Mouse (Mus musculus): ENCODE measurements around the gene Chrd. TPM values are rescaled to one million over a fixed set of nuclear protein-coding genes. Genes with fewer than 3 reads are reported as not detected.

Gene Chrd
- polyA plus RNA-seq (2014; fragmentation: Nextera tagmentation; extraction: Ambion mirVana), result 2.3 and 3.1 TPM in 2 replicates

GRCm38 (mm10) chr16:20732925-20733730 is at the start of gene Chrd:
Gene Chrd (plus strand): TSS chr16:20733127.
- Histone ChIP-seq H3K4me3 (ENCODE audit: low read depth, low read length) (peak within 1 kb of the TSS; percentile 61), H3K27me3 (ENCODE audit: control insufficient read depth, insufficient read depth, low read length) (peaks cover 17% of the 10 kb centered on the region), H3K9me3 (ENCODE audit: control insufficient read depth, low read length) (no peaks in the 10 kb centered on the region), H3K9ac (ENCODE audit: low read depth, low read length) (peak within 1 kb of the TSS; percentile 69), H3K4me1 (replicated peaks; ENCODE audit: control insufficient read depth, insufficient read depth, low read length) (peaks cover 6% of the 10 kb centered on the region), H3K4me2 (replicated peaks; ENCODE audit: low read depth, low read length) (peak within 1 kb of the TSS; percentile 92), H3K27ac (ENCODE audit: low read depth, low read length) (peak within 1 kb of the TSS; percentile 74), H3K36me3 (ENCODE audit: control insufficient read depth, insufficient read depth, low read length) (no peaks in the 10 kb centered on the region)
- 0% methylated on average over 41 of the region's 70 CpGs for WGBS
- peak; percentile 86 for ATAC-seq (ENCODE audit: low FRiP score)
- peak; percentile 80 for DNase-seq (ENCODE audit: low spot score)

- peaks cover 14% of the 10 kb centered on the region for H3K36me3 ChIP-seq (ENCODE audit: control insufficient read depth, insufficient read depth, low read length)
- peaks cover 4% of the 10 kb centered on the region; the same call in 1 of the 2 replicates for H3K4me1 ChIP-seq (replicated peaks; ENCODE audit: control insufficient read depth, insufficient read depth, low read length)
- no peak for ATAC-seq (ENCODE audit: low FRiP score)
- H3K9me3 ChIP-seq (ENCODE audit: control insufficient read depth, low read length), result no peaks in the 10 kb centered on the region
- no peak overlapping the region for H3K4me2 ChIP-seq (replicated peaks; ENCODE audit: low read depth, low read length)
- WGBS, result 91% methylated on average over 3 of the region's 3 CpGs
- no peak overlapping the region for H3K9ac ChIP-seq (ENCODE audit: low read depth, low read length)
- no peak overlapping the region for H3K4me3 ChIP-seq (ENCODE audit: low read depth, low read length)
- H3K27me3 ChIP-seq (ENCODE audit: control insufficient read depth, insufficient read depth, low read length), result no peaks in the 10 kb centered on the region
- no peak for DNase-seq (ENCODE audit: low spot score)
- H3K27ac ChIP-seq (ENCODE audit: low read depth, low read length), result no peak overlapping the region
Measured at GRCm38 (mm10) chr16:20690774-20691173, 42.2 kb upstream of the Chrd start.

GRCm38 (mm10) chr16:20691617-20692016 is 41.3 kb upstream of the Chrd start:
- no peak overlapping the region for H3K27ac ChIP-seq (ENCODE audit: low read depth, low read length)
- no peak overlapping the region for H3K9ac ChIP-seq (ENCODE audit: low read depth, low read length)
- H3K9me3 ChIP-seq (ENCODE audit: control insufficient read depth, low read length), result no peaks in the 10 kb centered on the region
- ATAC-seq (ENCODE audit: low FRiP score) (no peak), DNase-seq (ENCODE audit: low spot score) (no peak)
- no peaks in the 10 kb centered on the region for H3K27me3 ChIP-seq (ENCODE audit: control insufficient read depth, insufficient read depth, low read length)
- WGBS, result 88% methylated on average over 1 of the region's 1 CpGs
- peaks cover 9% of the 10 kb centered on the region for H3K36me3 ChIP-seq (ENCODE audit: control insufficient read depth, insufficient read depth, low read length)
- peaks cover 9% of the 10 kb centered on the region for H3K4me1 ChIP-seq (replicated peaks; ENCODE audit: control insufficient read depth, insufficient read depth, low read length)
- H3K4me3 ChIP-seq (ENCODE audit: low read depth, low read length), result no peak overlapping the region
- H3K4me2 ChIP-seq (replicated peaks; ENCODE audit: low read depth, low read length), result no peak overlapping the region

- H3K27ac ChIP-seq (ENCODE audit: low read depth, low read length), result peak overlapping the region; percentile 7; the same call in 1 of the 2 replicates
- 43% methylated on average over 16 of the region's 16 CpGs for WGBS
Measured at GRCm38 (mm10) chr16:20692241-20692965, 40.5 kb upstream of the Chrd start.

GRCm38 (mm10) chr16:20693111-20693701 is 39.7 kb upstream of the Chrd start, which contains the start of gene Fam131a:
Gene Fam131a (plus strand): TSS chr16:20693241.
- Histone ChIP-seq H3K27me3 (ENCODE audit: control insufficient read depth, insufficient read depth, low read length) (no peaks in the 10 kb centered on the region), H3K36me3 (ENCODE audit: control insufficient read depth, insufficient read depth, low read length) (peaks cover 9% of the 10 kb centered on the region), H3K9me3 (ENCODE audit: control insufficient read depth, low read length) (no peaks in the 10 kb centered on the region), H3K4me2 (replicated peaks; ENCODE audit: low read depth, low read length) (peak within 1 kb of the TSS; percentile 72), H3K27ac (ENCODE audit: low read depth, low read length) (peak within 1 kb of the TSS; percentile 80), H3K4me1 (replicated peaks; ENCODE audit: control insufficient read depth, insufficient read depth, low read length) (peaks cover 9% of the 10 kb centered on the region), H3K9ac (ENCODE audit: low read depth, low read length) (peak within 1 kb of the TSS; percentile 52), H3K4me3 (ENCODE audit: low read depth, low read length) (peak within 1 kb of the TSS; percentile 41)
- under 1% methylated on average over 33 of the region's 37 CpGs for WGBS
- DNase-seq (ENCODE audit: low spot score) (peak; percentile 95), ATAC-seq (ENCODE audit: low FRiP score) (peak; percentile 95)

More at GRCm38 (mm10) chr16:20692241-20692965, 40.5 kb upstream of the Chrd start:
- ATAC-seq (ENCODE audit: low FRiP score) (no peak), DNase-seq (ENCODE audit: low spot score) (no peak)
- Histone ChIP-seq H3K4me1 (replicated peaks; ENCODE audit: control insufficient read depth, insufficient read depth, low read length) (peaks cover 9% of the 10 kb centered on the region), H3K9ac (ENCODE audit: low read depth, low read length) (no peak overlapping the region), H3K4me2 (replicated peaks; ENCODE audit: low read depth, low read length) (no peak overlapping the region), H3K27me3 (ENCODE audit: control insufficient read depth, insufficient read depth, low read length) (no peaks in the 10 kb centered on the region), H3K36me3 (ENCODE audit: control insufficient read depth, insufficient read depth, low read length) (peaks cover 9% of the 10 kb centered on the region), H3K9me3 (ENCODE audit: control insufficient read depth, low read length) (no peaks in the 10 kb centered on the region), H3K4me3 (ENCODE audit: low read depth, low read length) (no peak overlapping the region)

GRCm38 (mm10) chr16:20694781-20695180 is 38.1 kb upstream of the Chrd start:
- no peaks in the 10 kb centered on the region for H3K27me3 ChIP-seq (ENCODE audit: control insufficient read depth, insufficient read depth, low read length)
- peaks cover 9% of the 10 kb centered on the region for H3K4me1 ChIP-seq (replicated peaks; ENCODE audit: control insufficient read depth, insufficient read depth, low read length)
- no peaks in the 10 kb centered on the region for H3K36me3 ChIP-seq (ENCODE audit: control insufficient read depth, insufficient read depth, low read length)
- no peak overlapping the region for H3K4me2 ChIP-seq (replicated peaks; ENCODE audit: low read depth, low read length)
- WGBS, result 77% methylated on average over 8 of the region's 8 CpGs
- H3K4me3 ChIP-seq (ENCODE audit: low read depth, low read length), result no peak overlapping the region
- H3K9ac ChIP-seq (ENCODE audit: low read depth, low read length), result no peak overlapping the region
- no peak for ATAC-seq (ENCODE audit: low FRiP score)
- H3K9me3 ChIP-seq (ENCODE audit: control insufficient read depth, low read length), result no peaks in the 10 kb centered on the region
- no peak overlapping the region for H3K27ac ChIP-seq (ENCODE audit: low read depth, low read length)
- no peak for DNase-seq (ENCODE audit: low spot score)

- no peaks in the 10 kb centered on the region for H3K27me3 ChIP-seq (ENCODE audit: control insufficient read depth, insufficient read depth, low read length)
- H3K27ac ChIP-seq (ENCODE audit: low read depth, low read length), result peak overlapping the region; percentile 47
- H3K9me3 ChIP-seq (ENCODE audit: control insufficient read depth, low read length), result no peaks in the 10 kb centered on the region
- DNase-seq (ENCODE audit: low spot score), result peak; percentile 92
- H3K4me3 ChIP-seq (ENCODE audit: low read depth, low read length), result peak overlapping the region; percentile 26
- H3K36me3 ChIP-seq (ENCODE audit: control insufficient read depth, insufficient read depth, low read length), result no peaks in the 10 kb centered on the region
- WGBS, result 3% methylated on average over 46 of the region's 46 CpGs
- peaks cover 9% of the 10 kb centered on the region for H3K4me1 ChIP-seq (replicated peaks; ENCODE audit: control insufficient read depth, insufficient read depth, low read length)
- peak overlapping the region; percentile 53 for H3K4me2 ChIP-seq (replicated peaks; ENCODE audit: low read depth, low read length)
- peak; percentile 75 for ATAC-seq (ENCODE audit: low FRiP score)
- peak overlapping the region; percentile 48 for H3K9ac ChIP-seq (ENCODE audit: low read depth, low read length)
Measured at GRCm38 (mm10) chr16:20695622-20696323, 37.2 kb upstream of the Chrd start.

- no peak overlapping the region for H3K9ac ChIP-seq (ENCODE audit: low read depth, low read length)
- H3K9me3 ChIP-seq (ENCODE audit: control insufficient read depth, low read length), result no peaks in the 10 kb centered on the region
- H3K4me2 ChIP-seq (replicated peaks; ENCODE audit: low read depth, low read length), result no peak overlapping the region
- H3K36me3 ChIP-seq (ENCODE audit: control insufficient read depth, insufficient read depth, low read length), result no peaks in the 10 kb centered on the region
- H3K4me3 ChIP-seq (ENCODE audit: low read depth, low read length), result no peak overlapping the region
- no peak for DNase-seq (ENCODE audit: low spot score)
- WGBS, result 78% methylated on average over 5 of the region's 5 CpGs
- no peaks in the 10 kb centered on the region for H3K27me3 ChIP-seq (ENCODE audit: control insufficient read depth, insufficient read depth, low read length)
- peaks cover 18% of the 10 kb centered on the region for H3K4me1 ChIP-seq (replicated peaks; ENCODE audit: control insufficient read depth, insufficient read depth, low read length)
- no peak for ATAC-seq (ENCODE audit: low FRiP score)
- no peak overlapping the region for H3K27ac ChIP-seq (ENCODE audit: low read depth, low read length)
Measured at GRCm38 (mm10) chr16:20699266-20699665, 33.7 kb upstream of the Chrd start.

Data from hindbrain, embryonic 11.5 days (tissue).